Mouse (Mus musculus): ENCODE results near the gene Golm1. TPM values are rescaled to one million over a fixed set of nuclear protein-coding genes. Genes with fewer than 3 reads are reported as not detected.
"Not testable (repeated sequence)": the region's sequence is repeated elsewhere in the genome, so short reads cannot be mapped to it uniquely, and the experiment has no call there.

The Golm1 gene
- polyA plus RNA-seq, 1 experiment, result 13.9 TPM

DNA sequence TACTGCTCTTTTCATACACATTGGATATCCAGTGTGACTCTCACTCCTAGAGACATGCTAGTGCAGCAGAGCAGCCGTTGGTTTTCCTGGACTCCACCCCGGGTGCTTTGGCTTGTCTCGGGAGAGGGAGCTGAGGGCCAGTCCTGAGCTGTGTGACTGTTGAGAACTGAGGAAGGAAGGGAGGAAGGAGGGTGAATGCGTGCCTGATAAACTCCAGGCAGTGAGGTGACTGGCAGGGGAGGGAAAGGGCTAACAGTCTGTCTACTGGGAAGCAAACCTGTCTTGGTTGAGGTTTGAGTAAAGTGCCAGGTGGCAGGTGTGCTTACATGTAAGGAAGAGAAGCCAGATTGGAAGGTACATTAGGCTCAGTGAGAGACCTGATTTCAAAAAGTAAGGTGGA lies 61.7 kb downstream of the Golm1 start:
- Histone ChIP-seq H3K27ac (ENCODE audit: control insufficient read depth, insufficient read depth, low read depth, low read length, poor library complexity) (no peak overlapping the region), H3K4me3 (replicated peaks; ENCODE audit: control insufficient read depth, low read depth, low read length) (no peak overlapping the region), H3K4me1 (ENCODE audit: control insufficient read depth, insufficient read depth, low read length) (no peaks in the 10 kb centered on the region)
- TF ChIP-seq CTCF (IDR thresholded peaks at IDR 0.05; ENCODE audit: control insufficient read depth, insufficient read depth, low read length), result no peak
- TF ChIP-seq POLR2A (IDR thresholded peaks at IDR 0.05; ENCODE audit: borderline replicate concordance, control insufficient read depth, low read depth, low read length), result no peak
- WGBS, result 62% methylated on average over 4 of the region's 4 CpGs

DNA sequence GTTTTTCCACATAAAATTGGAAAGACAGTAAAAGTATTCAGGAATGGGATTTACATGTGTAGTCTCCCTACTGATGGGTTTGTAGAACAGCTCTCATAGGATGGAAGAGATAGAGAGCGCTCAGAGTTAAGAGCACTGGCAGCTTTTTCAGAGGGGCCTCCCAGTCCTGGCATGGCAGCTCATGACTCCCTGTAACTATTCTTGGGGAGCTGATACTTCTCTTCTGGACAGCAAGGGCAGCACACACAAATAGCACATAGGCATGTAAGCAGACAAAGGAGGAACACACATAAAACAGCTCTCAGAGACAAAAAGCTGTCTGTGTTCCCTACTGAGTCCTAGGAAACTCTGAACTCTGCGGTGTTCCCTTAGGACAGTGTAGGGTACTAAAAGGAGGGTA lies 65.2 kb downstream of the Golm1 start:
- TF ChIP-seq POLR2A (IDR thresholded peaks at IDR 0.05; ENCODE audit: borderline replicate concordance, control insufficient read depth, low read depth, low read length) (no peak), CTCF (IDR thresholded peaks at IDR 0.05; ENCODE audit: control insufficient read depth, insufficient read depth, low read length) (no peak)
- Histone ChIP-seq H3K4me1 (ENCODE audit: control insufficient read depth, insufficient read depth, low read length) (no peaks in the 10 kb centered on the region), H3K4me3 (replicated peaks; ENCODE audit: control insufficient read depth, low read depth, low read length) (no peak overlapping the region), H3K27ac (ENCODE audit: control insufficient read depth, insufficient read depth, low read depth, low read length, poor library complexity) (no peak overlapping the region)
- 92% methylated on average over 2 of the region's 2 CpGs for WGBS

DNA sequence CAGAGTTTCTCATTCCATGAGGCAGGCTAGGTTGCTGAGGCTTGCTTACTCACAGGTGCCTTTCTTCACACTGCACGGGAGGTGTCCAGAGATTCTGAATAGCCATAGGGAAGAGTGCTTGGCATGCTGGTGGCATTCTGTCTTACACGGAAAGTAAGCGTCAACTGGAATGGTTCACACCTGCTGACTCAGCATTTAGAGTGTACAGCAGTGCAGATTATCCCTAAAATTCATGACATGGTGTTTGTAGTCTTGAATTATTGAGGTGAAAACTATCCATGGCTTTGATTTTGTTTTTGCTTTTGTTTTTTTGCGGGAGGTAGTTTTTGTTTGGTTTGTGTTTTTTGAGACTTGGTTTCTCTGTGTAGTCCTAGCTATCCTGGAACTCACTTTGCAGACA lies 65.7 kb downstream of the Golm1 start:
- H3K4me3 ChIP-seq (replicated peaks; ENCODE audit: control insufficient read depth, low read depth, low read length), result no peak overlapping the region
- 92% methylated on average over 4 of the region's 4 CpGs for WGBS
- H3K4me1 ChIP-seq (ENCODE audit: control insufficient read depth, insufficient read depth, low read length), result no peaks in the 10 kb centered on the region
- H3K27ac ChIP-seq (ENCODE audit: control insufficient read depth, insufficient read depth, low read depth, low read length, poor library complexity), result no peak overlapping the region
- TF ChIP-seq CTCF (IDR thresholded peaks at IDR 0.05; ENCODE audit: control insufficient read depth, insufficient read depth, low read length) (no peak), POLR2A (IDR thresholded peaks at IDR 0.05; ENCODE audit: borderline replicate concordance, control insufficient read depth, low read depth, low read length) (no peak)

DNA sequence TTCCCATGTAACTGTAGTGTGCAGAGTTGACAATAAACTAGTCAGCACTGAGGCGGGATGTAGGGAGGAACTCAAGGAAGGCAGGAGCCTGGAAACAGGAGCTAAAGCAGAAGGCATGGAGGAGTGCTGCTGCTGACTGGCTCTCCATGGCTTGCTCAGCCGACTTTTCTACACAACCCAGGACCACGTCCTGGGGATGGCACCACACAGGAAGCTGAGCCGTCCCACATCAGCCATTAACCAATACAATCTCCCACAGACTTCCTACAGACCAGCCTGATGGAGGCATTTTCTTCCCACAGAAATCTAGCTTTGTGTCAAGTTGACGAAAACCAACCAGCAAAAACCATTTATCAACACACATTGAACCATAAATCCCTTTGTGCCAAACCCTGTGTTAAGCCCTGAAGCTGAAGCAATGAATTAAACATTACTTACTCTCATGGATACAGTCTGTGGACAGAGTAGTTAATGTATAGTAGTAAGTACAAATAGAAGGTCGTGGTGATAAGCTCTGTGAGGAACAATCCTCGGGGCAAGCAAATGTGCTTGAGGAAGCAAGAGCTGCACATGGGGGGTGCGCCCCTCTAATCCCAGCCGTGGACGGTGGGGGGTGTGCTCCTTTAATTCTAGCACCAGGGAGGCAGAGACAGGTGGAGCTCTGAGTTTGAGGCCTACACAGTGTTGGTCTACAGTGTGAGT lies 70.2 kb downstream of the Golm1 start:
- Histone ChIP-seq H3K27ac (ENCODE audit: control insufficient read depth, insufficient read depth, low read depth, low read length, poor library complexity) (no peak overlapping the region), H3K4me3 (replicated peaks; ENCODE audit: control insufficient read depth, low read depth, low read length) (no peak overlapping the region), H3K4me1 (ENCODE audit: control insufficient read depth, insufficient read depth, low read length) (no peaks in the 10 kb centered on the region)
- 69% methylated on average over 10 of the region's 10 CpGs for WGBS
- TF ChIP-seq POLR2A (IDR thresholded peaks at IDR 0.05; ENCODE audit: borderline replicate concordance, control insufficient read depth, low read depth, low read length) (no peak), CTCF (IDR thresholded peaks at IDR 0.05; ENCODE audit: control insufficient read depth, insufficient read depth, low read length) (no peak)

DNA sequence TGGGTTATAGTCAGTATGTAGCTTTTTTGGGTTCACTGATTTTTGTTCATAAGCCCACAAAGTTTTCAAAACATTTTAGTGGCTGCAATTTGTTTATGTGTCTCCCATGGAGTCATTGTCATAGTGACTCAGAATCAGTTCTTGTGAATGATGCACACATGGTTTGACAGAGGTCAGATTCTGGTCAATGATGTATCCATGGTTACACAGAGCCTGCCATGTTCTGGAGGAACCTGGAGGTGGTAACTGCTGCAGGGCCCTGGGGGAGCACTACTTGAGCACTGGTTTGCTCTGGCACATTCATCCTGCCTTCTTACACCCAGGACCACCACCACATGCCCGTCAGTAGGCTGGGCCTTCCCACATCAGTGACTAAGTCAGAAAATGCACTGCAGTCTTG lies 71.1 kb downstream of the Golm1 start:
- TF ChIP-seq POLR2A (IDR thresholded peaks at IDR 0.05; ENCODE audit: borderline replicate concordance, control insufficient read depth, low read depth, low read length) (no peak), CTCF (IDR thresholded peaks at IDR 0.05; ENCODE audit: control insufficient read depth, insufficient read depth, low read length) (no peak)
- H3K27ac ChIP-seq (ENCODE audit: control insufficient read depth, insufficient read depth, low read depth, low read length, poor library complexity), result no peak overlapping the region
- no peak overlapping the region for H3K4me3 ChIP-seq (replicated peaks; ENCODE audit: control insufficient read depth, low read depth, low read length)
- no peaks in the 10 kb centered on the region for H3K4me1 ChIP-seq (ENCODE audit: control insufficient read depth, insufficient read depth, low read length)
- WGBS, result 86% methylated on average over 1 of the region's 1 CpGs

DNA sequence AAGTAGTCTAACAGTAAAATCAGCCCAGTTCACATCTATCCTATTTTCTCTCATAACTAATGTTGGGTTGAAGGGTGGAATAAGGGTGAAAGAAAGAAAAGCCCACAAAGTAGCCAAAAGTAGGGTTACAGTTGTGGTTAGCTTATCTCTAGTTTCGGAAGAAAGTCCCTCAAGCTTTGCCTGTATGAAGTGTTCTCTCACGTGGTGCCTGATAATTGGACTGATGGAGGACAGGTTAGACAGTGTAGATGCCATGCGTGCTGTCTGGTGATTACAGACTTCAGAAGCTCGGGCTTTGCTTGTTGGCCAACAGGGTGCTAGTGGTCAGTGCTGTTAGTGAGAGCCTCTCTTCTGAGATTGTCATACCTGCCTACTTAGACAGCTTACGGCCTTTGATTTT lies 72.5 kb downstream of the Golm1 start:
- H3K4me1 ChIP-seq (ENCODE audit: control insufficient read depth, insufficient read depth, low read length), result no peaks in the 10 kb centered on the region
- WGBS, result 65% methylated on average over 5 of the region's 5 CpGs
- no peak overlapping the region for H3K4me3 ChIP-seq (replicated peaks; ENCODE audit: control insufficient read depth, low read depth, low read length)
- H3K27ac ChIP-seq (ENCODE audit: control insufficient read depth, insufficient read depth, low read depth, low read length, poor library complexity), result no peak overlapping the region
- TF ChIP-seq CTCF (IDR thresholded peaks at IDR 0.05; ENCODE audit: control insufficient read depth, insufficient read depth, low read length) (no peak), POLR2A (IDR thresholded peaks at IDR 0.05; ENCODE audit: borderline replicate concordance, control insufficient read depth, low read depth, low read length) (no peak)

DNA sequence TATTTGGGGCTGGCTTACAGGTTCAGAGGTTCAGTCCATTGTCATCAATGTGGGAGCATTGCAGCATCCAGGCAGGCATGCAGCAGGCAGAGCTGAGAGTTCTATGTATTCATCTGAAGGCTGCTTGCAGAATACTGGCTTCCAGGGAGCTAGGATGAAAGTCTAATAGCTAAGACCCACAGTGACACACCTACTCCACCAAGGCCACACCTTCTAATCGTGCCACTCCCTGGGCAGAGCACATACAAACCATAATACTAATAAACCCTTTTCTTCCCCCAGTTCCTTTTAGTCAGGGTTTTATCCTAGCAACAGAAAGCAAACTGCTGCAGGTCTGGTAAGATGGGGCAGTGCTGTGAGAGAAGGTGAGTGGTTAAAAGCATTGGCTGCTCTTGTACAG lies 83.0 kb downstream of the Golm1 start:
- Histone ChIP-seq H3K27ac (ENCODE audit: control insufficient read depth, insufficient read depth, low read depth, low read length, poor library complexity) (no peak overlapping the region), H3K4me3 (replicated peaks; ENCODE audit: control insufficient read depth, low read depth, low read length) (no peak overlapping the region), H3K4me1 (ENCODE audit: control insufficient read depth, insufficient read depth, low read length) (no peaks in the 10 kb centered on the region; the same call in 1 of the 2 replicates)
- TF ChIP-seq CTCF (IDR thresholded peaks at IDR 0.05; ENCODE audit: control insufficient read depth, insufficient read depth, low read length), result no peak
- TF ChIP-seq POLR2A (IDR thresholded peaks at IDR 0.05; ENCODE audit: borderline replicate concordance, control insufficient read depth, low read depth, low read length), result no peak
- 67% methylated on average over 1 of the region's 1 CpGs for WGBS

DNA sequence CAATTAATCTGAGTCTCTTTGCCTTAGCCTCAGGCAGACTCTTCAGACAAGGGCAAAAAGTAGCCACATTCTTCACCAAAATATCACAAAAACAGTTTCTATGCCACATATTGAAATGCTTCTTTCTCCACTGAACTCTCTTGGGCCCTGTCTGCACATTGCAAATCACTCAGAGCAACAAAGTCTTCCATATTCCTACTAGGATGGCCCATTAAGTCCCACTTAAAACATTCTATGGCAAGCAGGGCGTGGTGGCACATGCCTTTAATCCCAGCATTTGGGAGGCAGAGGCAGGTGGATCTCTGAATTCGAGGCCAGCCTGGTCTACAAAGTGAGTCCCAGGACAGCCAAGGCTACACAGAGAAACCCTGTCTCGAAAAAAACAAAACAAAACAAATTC lies 83.6 kb downstream of the Golm1 start:
- H3K4me3 ChIP-seq (replicated peaks; ENCODE audit: control insufficient read depth, low read depth, low read length); H3K27ac ChIP-seq (ENCODE audit: control insufficient read depth, insufficient read depth, low read depth, low read length, poor library complexity); H3K4me1 ChIP-seq (ENCODE audit: control insufficient read depth, insufficient read depth, low read length): not testable (repeated sequence)
- WGBS, result 81% methylated on average over 3 of the region's 3 CpGs

DNA sequence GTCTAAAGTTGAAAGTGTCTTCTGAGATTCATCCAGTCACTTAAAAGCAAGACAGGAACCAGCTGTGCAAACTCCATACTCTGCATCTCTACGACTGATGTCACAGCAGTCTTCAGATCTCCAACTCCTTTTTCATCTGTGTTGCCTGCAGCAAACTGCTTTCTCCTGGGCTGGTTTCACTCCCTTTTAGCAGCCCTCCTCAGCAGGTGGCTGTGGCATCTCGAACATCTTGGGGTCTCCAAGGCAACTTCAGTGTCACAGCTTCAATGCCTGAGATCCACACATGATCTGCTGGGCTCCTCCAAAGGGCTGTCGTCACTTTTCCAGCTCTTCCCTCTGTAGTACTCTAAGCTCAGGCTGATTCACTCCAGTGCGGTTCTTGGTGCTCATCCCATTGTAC lies 84.9 kb downstream of the Golm1 start:
- WGBS, result 90% methylated on average over 4 of the region's 4 CpGs
- H3K4me3 ChIP-seq (replicated peaks; ENCODE audit: control insufficient read depth, low read depth, low read length), result no peak overlapping the region
- TF ChIP-seq CTCF (IDR thresholded peaks at IDR 0.05; ENCODE audit: control insufficient read depth, insufficient read depth, low read length), result no peak
- no peak for TF ChIP-seq POLR2A (IDR thresholded peaks at IDR 0.05; ENCODE audit: borderline replicate concordance, control insufficient read depth, low read depth, low read length)
- H3K27ac ChIP-seq (ENCODE audit: control insufficient read depth, insufficient read depth, low read depth, low read length, poor library complexity), result no peak overlapping the region
- H3K4me1 ChIP-seq (ENCODE audit: control insufficient read depth, insufficient read depth, low read length), result peaks cover 2% of the 10 kb centered on the region
